ENCODE assay signal across 9 mouse cellular contexts in the genomic region with DNA sequence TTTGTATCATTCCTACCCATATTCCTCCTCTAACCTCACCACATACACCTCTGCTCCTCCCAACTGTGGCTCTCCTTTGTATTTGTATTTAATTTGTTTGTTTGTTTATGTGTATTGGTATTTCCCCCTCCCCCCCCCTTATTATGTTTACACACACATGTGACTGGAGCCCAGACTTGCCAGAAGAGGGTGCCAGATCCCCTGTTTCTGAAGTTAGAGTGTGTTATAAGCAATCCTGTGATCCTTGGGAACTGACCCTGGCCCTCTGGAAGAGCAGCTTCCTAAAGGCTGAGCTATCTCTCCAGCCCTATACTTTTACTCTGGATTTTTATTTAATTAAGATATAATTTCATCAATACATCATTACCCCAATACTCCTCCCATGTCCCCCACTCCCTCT. TPM values are rescaled to one million over a fixed set of nuclear protein-coding genes. Genes with fewer than 3 reads are reported as not detected.
A peak's percentile ranks its signal among the peaks of the same experiment; 100 is the strongest.
DNase-seq lines count a peak whose midpoint lies in the region; ATAC-seq lines count a peak whose summit lies in the region.
"Had no signal": no experiment of that assay in that cellular context is flagged by ENCODE, and none has a peak within 500 bp of the region (broad histone marks: within the 10 kb centered on the region; RNA-seq: fewer than 3 reads in every experiment).

No protein-coding gene starts in this region.

- peak; percentile 9 for DNase-seq in CD4-positive, CD25-positive, alpha-beta regulatory T cell, adult 2 months (ENCODE audit: low read depth, low spot score)
- peak; percentile 24 for DNase-seq in kidney, adult 9 months
- DNase-seq in testis, postnatal 10 days (ENCODE audit: low spot score) = peak; percentile 48
- DNase-seq in testis, postnatal 14 days (ENCODE audit: low spot score) = no peak
- DNase-seq in thymus, postnatal 25 days = peak; percentile 15
- DNase-seq in left cerebral cortex, postnatal 10 days (ENCODE audit: extremely low spot score in 1 of 2, low spot score in 2 of 2) = no peak
- DNase-seq: spleen, adult 18-20 months had no signal

- no peaks in the 10 kb centered on the region for H3K9me3 ChIP-seq in kidney, embryonic 15.5 days (replicated peaks)

- no peak overlapping the region for H3K4me2 ChIP-seq in kidney, embryonic 15.5 days

- no peaks in the 10 kb centered on the region for H3K27me3 ChIP-seq in kidney, embryonic 15.5 days

- H3K27ac ChIP-seq in kidney, embryonic 15.5 days = no peak overlapping the region

- no peak for ATAC-seq in CD4-positive, CD25-positive, alpha-beta regulatory T cell, adult 4 months
- ATAC-seq in kidney, embryonic 15.5 days (replicated peaks; ENCODE audit: low FRiP score) = no peak

- no peak overlapping the region for H3K4me3 ChIP-seq in kidney, embryonic 15.5 days (replicated peaks)

- intact Hi-C loops in left cerebral cortex, postnatal 10 days (cut with DNase I) = loop anchor here (5.0 kb wide), 1 partner anchor 51 kb away; no protein-coding TSS in a partner anchor

- H3K9ac ChIP-seq in kidney, embryonic 15.5 days = no peak overlapping the region

- H3K36me3 ChIP-seq in kidney, embryonic 15.5 days = no peaks in the 10 kb centered on the region

- no peaks in the 10 kb centered on the region for H3K4me1 ChIP-seq in kidney, embryonic 15.5 days

RNA-seq across cellular contexts. Expression of a gene that starts 32.0 kb away (rescaled TPM):
- polyA plus RNA-seq in CD4-positive, CD25-positive, alpha-beta regulatory T cell, adult 4 months (2017; shearing (Covaris generic)) = 10 to 100 TPM; 41.6 to 57.6 TPM
- 45.8 and 46.5 TPM in 2 replicates for polyA plus RNA-seq in kidney, embryonic 15.5 days (2015; fragmentation: Nextera tagmentation; extraction: Ambion mirVana)
- total RNA-seq in left cerebral cortex, postnatal 10 days (2021) = 10 to 100 TPM; 31.2 to 33.9 TPM

RNA-seq across cellular contexts. Expression of a gene that starts 32.0 kb away (rescaled TPM):
- polyA plus RNA-seq in CD4-positive, CD25-positive, alpha-beta regulatory T cell, adult 4 months (2017; shearing (Covaris generic)) = 10 to 100 TPM; 27.6 to 30.5 TPM
- polyA plus RNA-seq in kidney, embryonic 15.5 days (2015; fragmentation: Nextera tagmentation; extraction: Ambion mirVana) = 40.1 and 40.8 TPM in 2 replicates
- 10 to 100 TPM; 22.6 to 24.8 TPM for total RNA-seq in left cerebral cortex, postnatal 10 days (2021)

Comparison
In these comparisons a context has a peak if more than half of its experiments do, and no peak if none do; other contexts are left out.
1. DNase-seq: peak in CD4-positive, CD25-positive, alpha-beta regulatory T cell, adult 2 months (single experiment), kidney, adult 9 months (single experiment), testis, postnatal 10 days (single experiment) and thymus, postnatal 25 days (single experiment); none in testis, postnatal 14 days (single experiment) and left cerebral cortex, postnatal 10 days (0 of 2).